Mouse (Mus musculus): ENCODE measurements around the gene Pla2g4c.

GRCm38 (mm10) chr7:13314095-13314597 is 10.3 kb upstream of the Pla2g4c start:
- TF ChIP-seq EP300 (IDR thresholded peaks at IDR 0.05; ENCODE audit: low read depth) (no peak), CTCF (IDR thresholded peaks at IDR 0.05; ENCODE audit: low read depth) (no peak)

Data from heart, postnatal 0 days (tissue).